Mouse (Mus musculus): ENCODE measurements at regions not wholly inside any gene's neighbourhood (a gene's known extent, or its start where the extent isn't known, plus 50 kb on each side); places are given as distances from the start of the nearest gene placed in this dataset.

DNA sequence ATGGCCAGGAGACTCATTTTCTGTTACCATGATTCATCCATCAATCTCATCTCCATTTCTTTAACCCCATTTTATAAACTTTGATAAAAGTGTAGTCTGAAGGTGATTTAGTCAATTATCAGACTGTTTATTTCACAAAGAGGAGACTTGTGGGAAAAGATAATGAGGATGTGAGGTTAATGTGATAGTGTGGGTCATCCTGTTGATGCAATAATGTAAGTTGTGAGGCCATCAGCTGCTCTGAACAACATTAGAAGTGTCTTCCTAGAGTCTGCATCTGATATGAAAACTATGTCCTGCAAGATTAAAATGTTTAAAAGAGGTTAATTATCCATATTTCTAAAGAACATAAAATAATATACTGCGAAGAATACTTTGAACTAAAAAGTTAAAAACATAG is 842.8 kb downstream of the Pcdh17 start:
- no peak overlapping the region for H3K4me2 ChIP-seq (replicated peaks)
- ATAC-seq (replicated peaks) = no peak
- H3K4me3 ChIP-seq = no peak overlapping the region
- H3K9ac ChIP-seq (replicated peaks) = no peak overlapping the region
- no peaks in the 10 kb centered on the region for H3K4me1 ChIP-seq
- H3K27me3 ChIP-seq = no peaks in the 10 kb centered on the region
- H3K36me3 ChIP-seq = no peaks in the 10 kb centered on the region
- H3K27ac ChIP-seq (replicated peaks) = no peak overlapping the region
- H3K9me3 ChIP-seq = no peaks in the 10 kb centered on the region
- 93% methylated on average over 1 of the region's 1 CpGs for WGBS

DNA sequence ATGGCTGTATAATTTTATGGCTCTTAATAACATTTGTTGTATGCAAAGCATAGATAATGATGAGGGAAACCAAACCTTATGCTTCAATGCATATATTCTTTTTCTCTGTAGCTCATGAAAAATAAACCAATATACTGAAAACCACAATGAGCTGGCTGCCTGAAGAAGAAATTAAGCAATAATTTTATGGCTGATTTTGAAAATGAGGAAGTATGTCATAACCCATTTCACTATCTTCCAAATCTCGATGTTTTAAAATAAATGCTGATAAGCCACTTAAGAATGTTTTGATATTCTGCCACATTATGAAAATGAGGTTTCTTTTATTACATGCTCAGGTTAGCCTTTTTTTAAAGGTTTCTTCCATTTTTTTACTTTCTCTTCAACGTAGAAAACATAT is 844.1 kb downstream of the Pcdh17 start:
- H3K27ac ChIP-seq (replicated peaks) = no peak overlapping the region

DNA sequence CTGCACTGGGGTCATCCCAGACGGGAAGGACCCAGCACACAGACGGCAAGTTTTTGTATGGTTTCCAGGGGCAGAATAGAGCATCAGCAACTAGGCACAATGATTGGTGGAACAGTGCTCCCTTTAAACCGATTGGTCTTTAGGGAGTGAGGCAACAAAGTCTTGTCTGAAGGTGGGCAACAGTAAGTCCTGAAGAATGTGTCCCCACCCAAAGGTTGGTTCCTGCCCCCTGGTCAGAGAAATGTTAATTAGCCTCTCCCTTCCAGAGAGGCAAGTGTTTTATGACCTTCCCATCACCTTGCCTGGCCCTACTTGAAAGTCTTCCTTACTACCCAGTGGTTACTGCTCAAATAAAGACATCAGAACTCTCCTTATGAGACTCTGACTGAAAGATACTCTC is 855.6 kb downstream of the Pcdh17 start:
- no peaks in the 10 kb centered on the region for H3K27me3 ChIP-seq
- no peak overlapping the region for H3K4me2 ChIP-seq (replicated peaks)
- H3K36me3 ChIP-seq = no peaks in the 10 kb centered on the region
- H3K9me3 ChIP-seq = no peaks in the 10 kb centered on the region
- 90% methylated on average over 3 of the region's 3 CpGs for WGBS
- H3K9ac ChIP-seq (replicated peaks) = no peak overlapping the region
- H3K27ac ChIP-seq (replicated peaks) = no peak overlapping the region
- ATAC-seq (replicated peaks) = no peak
- no peak overlapping the region for H3K4me3 ChIP-seq
- no peaks in the 10 kb centered on the region for H3K4me1 ChIP-seq

More for the DNA sequence above, 844.1 kb downstream of the Pcdh17 start:
- WGBS = 81% methylated on average over 2 of the region's 2 CpGs
- ATAC-seq (replicated peaks) = no peak
- Histone ChIP-seq H3K4me1 (no peaks in the 10 kb centered on the region), H3K4me2 (replicated peaks) (no peak overlapping the region), H3K9ac (replicated peaks) (no peak overlapping the region), H3K27me3 (no peaks in the 10 kb centered on the region), H3K9me3 (no peaks in the 10 kb centered on the region), H3K36me3 (no peaks in the 10 kb centered on the region), H3K4me3 (no peak overlapping the region)

DNA sequence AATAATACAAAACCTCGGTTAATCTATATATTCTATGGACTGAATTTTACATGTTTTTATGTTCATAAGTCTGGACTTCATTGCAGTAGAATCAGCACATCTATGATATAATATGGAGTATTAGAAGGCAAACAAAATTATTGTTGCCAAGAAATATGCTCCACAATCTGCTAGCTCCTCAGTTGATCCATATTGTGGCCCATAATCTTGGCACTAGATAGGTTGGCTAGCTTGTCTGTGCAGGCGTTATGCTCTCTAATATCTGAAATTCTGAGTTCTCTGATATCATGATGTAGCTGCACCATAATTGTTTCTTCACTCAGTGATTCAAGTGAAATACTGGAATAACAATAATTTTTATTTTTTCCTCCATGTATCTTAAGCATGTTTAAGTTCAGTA is 877.3 kb downstream of the Pcdh17 start:
- Histone ChIP-seq H3K27me3 (no peaks in the 10 kb centered on the region), H3K4me3 (no peak overlapping the region), H3K4me2 (replicated peaks) (no peak overlapping the region), H3K9ac (replicated peaks) (no peak overlapping the region), H3K36me3 (no peaks in the 10 kb centered on the region), H3K4me1 (no peaks in the 10 kb centered on the region), H3K27ac (replicated peaks) (no peak overlapping the region), H3K9me3 (no peaks in the 10 kb centered on the region)
- 83% methylated on average over 2 of the region's 2 CpGs for WGBS
- ATAC-seq (replicated peaks) = no peak

DNA sequence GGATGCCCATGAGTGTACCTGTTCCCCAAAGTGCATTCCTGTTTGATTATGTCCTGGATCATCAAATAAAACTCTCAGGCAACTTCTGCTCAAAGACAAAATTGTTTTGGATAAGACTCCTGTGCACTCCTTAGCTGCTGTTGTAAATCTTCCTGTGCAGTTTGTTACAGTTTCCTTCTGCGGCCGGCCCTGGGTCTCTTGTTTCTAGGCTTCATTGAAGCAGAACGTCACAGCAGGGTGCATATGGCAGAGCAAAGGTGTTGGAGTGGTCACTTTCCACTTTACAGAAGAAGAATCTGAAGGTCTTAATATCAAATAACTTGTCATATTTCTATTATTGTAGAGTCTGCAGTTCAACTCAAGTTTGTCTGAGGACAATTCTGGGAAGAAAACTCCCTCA is 889.9 kb downstream of the Pcdh17 start:
- WGBS = 62% methylated on average over 3 of the region's 3 CpGs
- no peak for ATAC-seq (replicated peaks)
- H3K36me3 ChIP-seq = no peaks in the 10 kb centered on the region

DNA sequence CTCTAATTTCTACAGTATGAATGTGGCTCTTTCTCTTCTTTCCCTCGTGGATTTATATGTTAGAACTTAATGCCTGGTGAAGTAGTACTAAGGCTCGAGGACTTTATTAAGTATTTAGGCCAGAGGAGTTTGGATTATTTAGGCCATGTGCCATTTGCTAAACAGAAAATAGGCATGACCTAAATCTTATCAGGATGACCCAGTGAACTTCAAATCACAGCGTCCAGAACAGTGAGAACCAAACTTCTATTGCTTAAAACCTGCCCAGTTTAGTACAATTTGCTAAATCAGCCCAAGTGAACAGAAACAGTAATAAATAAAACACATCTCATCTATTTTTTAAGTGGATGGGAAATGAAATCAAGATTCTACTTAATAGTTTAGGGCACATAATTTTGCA is 893.8 kb downstream of the Pcdh17 start:
- H3K36me3 ChIP-seq = no peaks in the 10 kb centered on the region
- H3K4me3 ChIP-seq = no peak overlapping the region
- H3K9me3 ChIP-seq = no peaks in the 10 kb centered on the region
- no peak for ATAC-seq (replicated peaks)
- no peaks in the 10 kb centered on the region for H3K4me1 ChIP-seq
- no peak overlapping the region for H3K27ac ChIP-seq (replicated peaks)
- 85% methylated on average over 3 of the region's 3 CpGs for WGBS
- no peak overlapping the region for H3K9ac ChIP-seq (replicated peaks)
- no peak overlapping the region for H3K4me2 ChIP-seq (replicated peaks)
- H3K27me3 ChIP-seq = no peaks in the 10 kb centered on the region

More for the DNA sequence above, 889.9 kb downstream of the Pcdh17 start:
- no peak overlapping the region for H3K27ac ChIP-seq (replicated peaks)
- H3K9ac ChIP-seq (replicated peaks) = no peak overlapping the region
- no peak overlapping the region for H3K4me2 ChIP-seq (replicated peaks)
- H3K4me1 ChIP-seq = no peaks in the 10 kb centered on the region
- H3K9me3 ChIP-seq = no peaks in the 10 kb centered on the region
- no peak overlapping the region for H3K4me3 ChIP-seq
- H3K27me3 ChIP-seq = no peaks in the 10 kb centered on the region

DNA sequence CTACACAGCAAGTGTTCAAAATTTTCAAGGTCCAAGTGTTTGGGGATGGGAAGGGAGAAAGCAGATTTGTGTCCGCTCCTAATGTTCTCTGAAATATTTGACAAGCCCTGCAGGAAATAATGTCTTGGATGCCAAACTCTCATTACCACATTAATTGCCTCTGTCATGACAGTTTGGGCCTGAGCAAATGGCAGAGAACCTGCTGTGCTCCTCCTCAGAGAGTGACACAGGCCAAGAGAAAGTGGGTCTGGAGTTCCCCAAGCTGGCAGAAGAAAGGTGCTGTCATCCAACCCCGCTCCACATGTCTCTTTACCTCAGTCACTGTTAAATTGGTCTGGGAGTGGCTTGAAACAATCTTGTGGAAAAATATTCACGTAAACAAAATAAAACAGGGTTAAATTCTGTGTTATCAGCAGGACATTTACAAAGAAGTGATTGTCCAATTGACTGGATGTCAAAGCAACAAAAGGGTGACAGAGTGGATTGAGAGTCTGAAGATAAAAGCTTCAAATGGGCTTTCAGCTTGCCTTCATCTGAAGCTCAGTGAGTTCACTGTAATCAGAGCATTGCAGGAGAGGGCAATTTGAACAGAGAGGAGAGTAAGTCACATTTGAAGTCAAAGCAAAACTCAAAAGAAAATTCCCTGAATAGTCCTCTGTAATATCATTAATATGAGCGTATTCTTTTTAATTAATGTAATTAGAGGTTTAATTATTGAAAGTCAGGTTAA is 911.4 kb downstream of the Pcdh17 start:
- H3K36me3 ChIP-seq = no peaks in the 10 kb centered on the region
- 13% methylated on average over 4 of the region's 4 CpGs for WGBS
- peaks cover 7% of the 10 kb centered on the region; the same call in 1 of the 2 replicates for H3K4me1 ChIP-seq
- no peak overlapping the region for H3K9ac ChIP-seq (replicated peaks)
- H3K27me3 ChIP-seq = no peaks in the 10 kb centered on the region
- H3K4me2 ChIP-seq (replicated peaks) = no peak overlapping the region
- H3K9me3 ChIP-seq = no peaks in the 10 kb centered on the region
- H3K27ac ChIP-seq (replicated peaks) = no peak overlapping the region
- no peak overlapping the region for H3K4me3 ChIP-seq
- ATAC-seq (replicated peaks) = peak; percentile 94

DNA sequence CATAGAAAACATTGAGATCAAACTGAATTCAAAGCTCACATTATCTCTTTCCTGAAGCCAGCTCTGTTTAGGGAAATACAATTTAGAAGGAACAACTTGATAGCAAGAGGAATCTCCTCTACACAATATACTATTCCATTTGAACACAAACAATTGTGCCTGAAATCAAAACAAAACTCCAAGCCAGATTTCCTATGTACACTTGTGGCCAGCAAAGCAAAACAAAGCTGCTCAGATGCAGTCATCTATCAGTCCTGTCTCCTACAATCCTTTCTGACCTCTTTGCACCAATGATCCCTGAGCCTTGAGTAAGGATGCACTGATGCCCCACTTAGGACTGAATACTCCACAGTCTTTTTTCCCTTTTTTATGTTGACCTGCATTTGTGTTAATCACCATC is 920.2 kb downstream of the Pcdh17 start:
- no peak overlapping the region for H3K9ac ChIP-seq (replicated peaks)
- no peak for ATAC-seq (replicated peaks)
- no peak overlapping the region for H3K4me3 ChIP-seq
- H3K4me2 ChIP-seq (replicated peaks) = no peak overlapping the region
- no peaks in the 10 kb centered on the region for H3K9me3 ChIP-seq
- no peaks in the 10 kb centered on the region for H3K4me1 ChIP-seq
- no peaks in the 10 kb centered on the region for H3K27me3 ChIP-seq
- no peak overlapping the region for H3K27ac ChIP-seq (replicated peaks)
- no peaks in the 10 kb centered on the region for H3K36me3 ChIP-seq

DNA sequence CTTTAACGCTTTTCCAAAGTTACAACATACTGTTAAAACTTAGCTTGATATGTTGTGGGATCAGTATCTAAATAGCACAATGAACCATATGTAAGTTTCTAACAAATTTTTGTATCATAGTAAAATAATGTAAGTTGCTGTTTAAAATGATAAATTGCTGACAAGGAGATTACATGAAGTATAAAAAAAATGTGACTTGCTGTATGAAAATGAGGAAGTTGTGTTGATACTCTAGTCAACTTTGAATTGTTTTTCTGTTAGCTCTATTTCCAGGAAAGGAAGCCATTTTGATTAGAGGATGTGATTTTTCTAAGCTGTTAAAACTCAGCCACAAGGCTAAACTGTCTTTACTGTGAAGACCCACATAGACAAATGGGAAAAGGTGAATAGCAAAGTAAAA is 929.9 kb downstream of the Pcdh17 start:
- no peaks in the 10 kb centered on the region for H3K36me3 ChIP-seq
- no peaks in the 10 kb centered on the region for H3K4me1 ChIP-seq
- 90% methylated on average over 1 of the region's 1 CpGs for WGBS
- H3K4me2 ChIP-seq (replicated peaks) = no peak overlapping the region
- ATAC-seq (replicated peaks) = no peak
- no peaks in the 10 kb centered on the region for H3K9me3 ChIP-seq
- no peak overlapping the region for H3K27ac ChIP-seq (replicated peaks)
- H3K9ac ChIP-seq (replicated peaks) = no peak overlapping the region
- no peaks in the 10 kb centered on the region for H3K27me3 ChIP-seq
- no peak overlapping the region for H3K4me3 ChIP-seq

DNA sequence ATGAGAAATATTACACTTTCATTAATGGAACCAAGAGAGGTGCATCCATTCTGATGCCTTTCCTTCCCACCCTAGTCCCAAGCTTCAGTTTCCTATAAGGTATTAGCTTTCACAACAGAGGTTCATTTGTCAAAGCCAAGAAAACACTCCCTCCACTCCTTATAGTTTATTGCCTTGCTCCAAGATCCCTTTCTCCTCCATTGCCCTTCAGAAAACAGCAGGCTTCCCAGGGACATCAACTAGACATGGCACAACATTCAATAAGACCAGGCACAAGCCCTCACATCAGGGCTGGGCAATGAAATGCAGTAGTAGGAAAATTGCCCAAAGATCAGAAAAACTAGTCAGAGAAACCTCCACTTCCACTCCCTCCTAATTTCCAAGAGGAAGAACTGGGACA is 960.3 kb downstream of the Pcdh17 start:
- H3K27me3 ChIP-seq = no peaks in the 10 kb centered on the region
- no peaks in the 10 kb centered on the region for H3K9me3 ChIP-seq
- no peak for ATAC-seq (replicated peaks)
- no peaks in the 10 kb centered on the region for H3K4me1 ChIP-seq
- H3K4me3 ChIP-seq = no peak overlapping the region
- H3K9ac ChIP-seq (replicated peaks) = no peak overlapping the region
- H3K4me2 ChIP-seq (replicated peaks) = no peak overlapping the region
- H3K36me3 ChIP-seq = no peaks in the 10 kb centered on the region
- no peak overlapping the region for H3K27ac ChIP-seq (replicated peaks)

Data from forebrain, embryonic 15.5 days (tissue).